Mouse (Mus musculus) limb, embryonic 11.5 days (tissue): ENCODE data around the gene Scg5. TPM values are rescaled to one million over a fixed set of nuclear protein-coding genes. Genes with fewer than 3 reads are reported as not detected.

Experiments
- ATAC-seq: fragments of 200-750 bp; cut with Nextera tagmentation; 2 replicates; pipeline ENCODE4 v1.8.0; 2017; ENCODE audit warnings: low read depth; ENCODE audit not compliant: insufficient number of reproducible peaks, low FRiP score, low TSS enrichment
- DNase-seq: peaks from one replicate; pipeline ENCODE4 v3.0.0-alpha.2; 2015; ENCODE audit warnings: low spot score
- H3K27ac ChIP-seq: fragments of 300-500 bp; sonication (generic); replicated peaks from 2 replicates; pipeline ENCODE4 v1.5.1; 2014; ENCODE audit warnings: low read depth, mild to moderate bottlenecking, low read length
- H3K27me3 ChIP-seq: fragments of 300-500 bp; sonication (generic); 2 replicates; pipeline ENCODE4 v1.6.1; 2014; ENCODE audit warnings: mild to moderate bottlenecking, low read length, mixed read lengths; ENCODE audit not compliant: control insufficient read depth, insufficient read depth
- H3K36me3 ChIP-seq: fragments of 300-500 bp; sonication (generic); 2 replicates; pipeline ENCODE4 v1.6.1; 2014; ENCODE audit warnings: mild to moderate bottlenecking, low read length, moderate library complexity, mixed read lengths; ENCODE audit not compliant: control insufficient read depth, insufficient read depth
- H3K4me1 ChIP-seq: fragments of 300-500 bp; sonication (generic); 2 replicates; pipeline ENCODE4 v1.6.1; 2014; ENCODE audit warnings: low read length, mixed read lengths; ENCODE audit not compliant: control insufficient read depth, insufficient read depth
- H3K4me2 ChIP-seq: fragments of 300-500 bp; sonication (generic); 2 replicates; pipeline ENCODE4 v1.6.1; 2014; ENCODE audit warnings: low read depth, mild to moderate bottlenecking, moderate library complexity; ENCODE audit not compliant: severe bottlenecking
- H3K4me3 ChIP-seq: fragments of 300-500 bp; sonication (generic); 2 replicates; pipeline ENCODE4 v1.5.1; 2014; ENCODE audit warnings: low read depth, low read length
- H3K9ac ChIP-seq: fragments of 300-500 bp; sonication (generic); 2 replicates; pipeline ENCODE4 v1.6.1; 2014; ENCODE audit warnings: mild to moderate bottlenecking, low read length
- H3K9me3 ChIP-seq: fragments of 300-500 bp; sonication (generic); 2 replicates; pipeline ENCODE4 v1.6.1; 2016; ENCODE audit warnings: low read length; ENCODE audit not compliant: control insufficient read depth
- WGBS: fragments of 180-500 bp; shearing (Covaris S2); extraction: QIAGEN DNeasy Blood & Tissue Kit; methylation state at CpG from one replicate; pipeline ENCODE4 v1.1.7; 2014; 5-methylcytosine and 5-hydroxymethylcytosine counted together
- polyA plus RNA-seq: library from polyadenylated mRNA; unstranded; fragments of >200 nt; fragmentation: Nextera tagmentation; extraction: Ambion mirVana; gene quantifications from 2 replicates; pipeline ENCODE4 v1.2.1, GENCODE M21; 2014

The Scg5 gene
- polyA plus RNA-seq, 1 experiment from 2014 or later = 1.5 TPM

DNA sequence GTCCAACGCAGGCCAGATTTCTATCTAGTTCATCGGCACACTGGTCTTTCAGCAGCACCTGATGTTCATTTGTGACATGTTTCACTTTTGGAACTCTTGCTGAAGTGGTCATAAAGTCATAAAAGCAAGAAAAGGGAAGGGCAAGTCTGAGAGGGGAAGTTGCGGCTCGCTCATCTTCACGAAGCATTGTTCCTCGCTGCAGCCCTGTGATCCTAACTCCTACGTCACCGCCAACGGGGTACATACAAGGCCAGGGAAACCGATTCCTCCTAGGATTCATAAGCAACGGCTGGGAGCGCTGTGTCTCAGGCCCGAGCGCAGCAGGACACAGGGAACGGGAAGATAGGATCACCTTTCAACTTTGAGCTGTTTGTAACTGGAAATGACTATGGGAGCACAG, 8.8 kb downstream of the Scg5 start:
- no peak overlapping the region for H3K4me3 ChIP-seq
- 92% methylated on average over 15 of the region's 15 CpGs for WGBS

GRCm38 (mm10) chr2:113817681-113818606, 11.0 kb downstream of the Scg5 start:
- 85% methylated on average over 14 of the region's 14 CpGs for WGBS
- ATAC-seq = no peak

More for the DNA sequence above, 8.8 kb downstream of the Scg5 start:
- Histone ChIP-seq H3K9me3 (no peaks in the 10 kb centered on the region), H3K27me3 (no peaks in the 10 kb centered on the region), H3K4me2 (no peak overlapping the region), H3K36me3 (no peaks in the 10 kb centered on the region), H3K9ac (no peak overlapping the region), H3K27ac (no peak overlapping the region), H3K4me1 (no peaks in the 10 kb centered on the region)
- DNase-seq (no peak), ATAC-seq (no peak)

GRCm38 (mm10) chr2:113807640-113808039, 21.3 kb downstream of the Scg5 start:
- Histone ChIP-seq H3K9me3 (no peaks in the 10 kb centered on the region), H3K9ac (no peak overlapping the region), H3K4me2 (no peak overlapping the region), H3K27ac (no peak overlapping the region), H3K4me1 (no peaks in the 10 kb centered on the region), H3K36me3 (no peaks in the 10 kb centered on the region), H3K4me3 (no peak overlapping the region), H3K27me3 (no peaks in the 10 kb centered on the region)
- ATAC-seq (no peak), DNase-seq (peak; percentile 89)
- WGBS = 25% methylated on average over 9 of the region's 9 CpGs

More at GRCm38 (mm10) chr2:113817681-113818606, 11.0 kb downstream of the Scg5 start:
- Histone ChIP-seq H3K4me3 (no peak overlapping the region), H3K27ac (no peak overlapping the region), H3K27me3 (no peaks in the 10 kb centered on the region), H3K9ac (no peak overlapping the region), H3K9me3 (no peaks in the 10 kb centered on the region), H3K4me1 (no peaks in the 10 kb centered on the region), H3K36me3 (no peaks in the 10 kb centered on the region), H3K4me2 (no peak overlapping the region)
- DNase-seq = peak; percentile 13

- H3K9ac ChIP-seq = no peak overlapping the region
- H3K27ac ChIP-seq = no peak overlapping the region
- WGBS = 59% methylated on average over 10 of the region's 10 CpGs
- no peaks in the 10 kb centered on the region for H3K9me3 ChIP-seq
- no peak overlapping the region for H3K4me2 ChIP-seq
- H3K4me1 ChIP-seq = no peaks in the 10 kb centered on the region
- ATAC-seq = no peak
- H3K27me3 ChIP-seq = no peaks in the 10 kb centered on the region
- no peaks in the 10 kb centered on the region for H3K36me3 ChIP-seq
- no peak for DNase-seq
- H3K4me3 ChIP-seq = no peak overlapping the region
Measured at GRCm38 (mm10) chr2:113806851-113807577, 21.9 kb downstream of the Scg5 start.

GRCm38 (mm10) chr2:113805765-113806164, 23.2 kb downstream of the Scg5 start:
- Histone ChIP-seq H3K27me3 (no peaks in the 10 kb centered on the region), H3K9ac (no peak overlapping the region), H3K4me1 (no peaks in the 10 kb centered on the region), H3K36me3 (no peaks in the 10 kb centered on the region), H3K4me2 (no peak overlapping the region), H3K9me3 (no peaks in the 10 kb centered on the region), H3K4me3 (no peak overlapping the region), H3K27ac (no peak overlapping the region)
- DNase-seq (no peak), ATAC-seq (no peak)
- 92% methylated on average over 4 of the region's 4 CpGs for WGBS

GRCm38 (mm10) chr2:113803753-113804152, 25.2 kb downstream of the Scg5 start:
- Histone ChIP-seq H3K27me3 (no peaks in the 10 kb centered on the region), H3K9ac (no peak overlapping the region), H3K27ac (no peak overlapping the region), H3K4me1 (no peaks in the 10 kb centered on the region), H3K4me3 (no peak overlapping the region), H3K36me3 (no peaks in the 10 kb centered on the region), H3K4me2 (no peak overlapping the region), H3K9me3 (no peaks in the 10 kb centered on the region)
- ATAC-seq (no peak), DNase-seq (no peak)
- WGBS = 12% methylated on average over 1 of the region's 1 CpGs

- H3K27ac ChIP-seq = no peak overlapping the region
- H3K4me1 ChIP-seq = no peaks in the 10 kb centered on the region
- H3K4me2 ChIP-seq = no peak overlapping the region
- H3K9ac ChIP-seq = no peak overlapping the region
- ATAC-seq (no peak), DNase-seq (no peak)
- no peaks in the 10 kb centered on the region for H3K36me3 ChIP-seq
- H3K4me3 ChIP-seq = no peak overlapping the region
- H3K9me3 ChIP-seq = no peaks in the 10 kb centered on the region
- H3K27me3 ChIP-seq = no peaks in the 10 kb centered on the region
- 53% methylated on average over 5 of the region's 5 CpGs for WGBS
Measured at GRCm38 (mm10) chr2:113800846-113801245, 28.1 kb downstream of the Scg5 start.

DNA sequence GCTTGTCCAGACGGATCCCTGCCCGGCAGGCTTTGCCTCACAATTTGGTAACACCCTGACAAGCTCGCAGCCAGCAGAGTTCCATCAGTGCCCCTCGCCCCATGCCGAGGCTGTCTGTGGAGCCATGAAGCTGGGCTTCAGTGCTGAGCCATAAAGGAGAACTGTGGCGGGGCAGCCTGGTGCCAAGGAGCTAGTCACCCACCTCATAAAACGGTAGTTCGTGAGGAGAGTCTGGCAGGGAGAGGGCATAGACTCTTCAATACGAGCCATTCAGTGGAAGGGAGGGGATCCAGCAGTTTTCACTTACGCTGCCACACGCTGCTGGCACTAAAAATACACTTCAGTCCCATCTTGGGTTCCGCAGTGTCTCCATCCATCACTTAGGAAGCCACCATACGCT, 30.3 kb downstream of the Scg5 start:
- 69% methylated on average over 13 of the region's 13 CpGs for WGBS
- Histone ChIP-seq H3K4me2 (no peak overlapping the region), H3K4me3 (no peak overlapping the region), H3K27me3 (no peaks in the 10 kb centered on the region), H3K9me3 (no peaks in the 10 kb centered on the region), H3K36me3 (no peaks in the 10 kb centered on the region), H3K4me1 (no peaks in the 10 kb centered on the region), H3K9ac (no peak overlapping the region), H3K27ac (no peak overlapping the region)
- DNase-seq (no peak), ATAC-seq (no peak)
